Mouse (Mus musculus) thymus, postnatal 4 days (tissue): Measurements from ENCODE around the gene 6030468B19Rik.
"Not testable (repeated sequence)": the region's sequence is repeated elsewhere in the genome, so short reads cannot be mapped to it uniquely, and the experiment has no call there.

Experiments
- DNase-seq: peaks from one replicate; pipeline ENCODE4 v3.0.0; 2021

The 6030468B19Rik gene

GRCm38 (mm10) chr11:117806781-117807180, 9.3 kb downstream of the 6030468B19Rik start:
- DNase-seq = no peak

GRCm38 (mm10) chr11:117809407-117810311, 12.2 kb downstream of the 6030468B19Rik start, which contains the start of the genes Gm20708 and Syngr2:
Gene Gm20708, plus strand, starts transcription at chr11:117809668.
Gene Syngr2, plus strand, starts transcription at chr11:117809668.
- peak; percentile 83 for DNase-seq

- DNase-seq = peak; percentile 86
These were observed 13.1 kb downstream of the 6030468B19Rik start for GRCm38 (mm10) chr11:117810401-117811046.

- DNase-seq = no peak
These were observed 16.4 kb downstream of the 6030468B19Rik start for GRCm38 (mm10) chr11:117813867-117814266.

GRCm38 (mm10) chr11:117814704-117815366, 17.4 kb downstream of the 6030468B19Rik start:
- DNase-seq = no peak

- DNase-seq = not testable (repeated sequence)
These were observed 18.4 kb downstream of the 6030468B19Rik start for GRCm38 (mm10) chr11:117815850-117816249.

GRCm38 (mm10) chr11:117816389-117816996, 19.0 kb downstream of the 6030468B19Rik start:
- DNase-seq = no peak

- no peak for DNase-seq
These were observed 21.6 kb downstream of the 6030468B19Rik start for GRCm38 (mm10) chr11:117819095-117819494.

GRCm38 (mm10) chr11:117820173-117820572, 22.7 kb downstream of the 6030468B19Rik start:
- no peak for DNase-seq

GRCm38 (mm10) chr11:117821868-117822267, 24.4 kb downstream of the 6030468B19Rik start:
- no peak for DNase-seq

- no peak for DNase-seq
These were observed 25.3 kb downstream of the 6030468B19Rik start for GRCm38 (mm10) chr11:117822728-117823241.

GRCm38 (mm10) chr11:117823411-117823810, 26.0 kb downstream of the 6030468B19Rik start:
- no peak for DNase-seq

- DNase-seq = peak; percentile 88
These were observed 26.9 kb downstream of the 6030468B19Rik start for GRCm38 (mm10) chr11:117824060-117824969.

- DNase-seq = peak; percentile 76
These were observed 28.1 kb downstream of the 6030468B19Rik start, which contains the start of the genes Afmid and Tk1 for GRCm38 (mm10) chr11:117825333-117826101. Gene Afmid, plus strand, starts transcription at chr11:117825924. Gene Tk1, minus strand, starts transcription at chr11:117826092.

GRCm38 (mm10) chr11:117826164-117826563, 28.7 kb downstream of the 6030468B19Rik start:
- DNase-seq = no peak

GRCm38 (mm10) chr11:117826916-117827315, 29.5 kb downstream of the 6030468B19Rik start:
- DNase-seq = no peak

- DNase-seq = peak; percentile 42
These were observed 29.9 kb downstream of the 6030468B19Rik start for GRCm38 (mm10) chr11:117827386-117827785.

- peak; percentile 66 for DNase-seq
These were observed 30.9 kb downstream of the 6030468B19Rik start for GRCm38 (mm10) chr11:117828149-117828887.

GRCm38 (mm10) chr11:117828888-117829604, 31.6 kb downstream of the 6030468B19Rik start:
- DNase-seq = no peak
